Mouse (Mus musculus): ENCODE measurements around the gene Prdm16. TPM values are rescaled to one million over a fixed set of nuclear protein-coding genes. Genes with fewer than 3 reads are reported as not detected.
A peak's percentile ranks its signal among the peaks of the same experiment; 100 is the strongest.

The Prdm16 gene
- polyA plus RNA-seq, 1 experiment from 2014 or later, result 12.5 TPM

DNA sequence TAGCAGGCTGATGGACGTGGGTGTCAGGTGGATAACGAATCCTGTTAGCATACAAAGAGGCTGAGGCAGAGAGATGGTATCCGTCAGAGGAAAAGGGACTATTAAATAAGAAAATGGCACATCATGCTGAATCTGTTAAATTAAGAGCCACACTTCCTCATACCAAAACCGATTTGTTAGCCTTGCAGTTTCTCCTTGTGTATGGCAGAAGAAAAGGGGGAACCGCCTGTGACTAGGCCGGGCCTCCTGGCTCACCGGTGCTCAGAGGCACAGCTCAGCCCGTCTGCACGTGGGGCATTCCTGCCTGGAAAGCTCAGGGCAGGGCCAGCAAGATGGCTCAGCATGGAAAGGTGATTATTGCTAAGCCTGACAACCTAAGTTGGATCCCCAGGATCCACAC, 171.6 kb downstream of the Prdm16 start:
- Histone ChIP-seq H3K9me3 (replicated peaks) (no peaks in the 10 kb centered on the region), H3K4me3 (no peak overlapping the region), H3K4me1 (peaks cover 36% of the 10 kb centered on the region), H3K27me3 (ENCODE audit: low read depth, poor library complexity, severe bottlenecking) (peaks cover 100% of the 10 kb centered on the region), H3K36me3 (no peaks in the 10 kb centered on the region), H3K27ac (replicated peaks) (no peak overlapping the region)
- WGBS, result 68% methylated on average over 9 of the region's 9 CpGs
- no peak for DNase-seq (ENCODE audit: low spot score)

DNA sequence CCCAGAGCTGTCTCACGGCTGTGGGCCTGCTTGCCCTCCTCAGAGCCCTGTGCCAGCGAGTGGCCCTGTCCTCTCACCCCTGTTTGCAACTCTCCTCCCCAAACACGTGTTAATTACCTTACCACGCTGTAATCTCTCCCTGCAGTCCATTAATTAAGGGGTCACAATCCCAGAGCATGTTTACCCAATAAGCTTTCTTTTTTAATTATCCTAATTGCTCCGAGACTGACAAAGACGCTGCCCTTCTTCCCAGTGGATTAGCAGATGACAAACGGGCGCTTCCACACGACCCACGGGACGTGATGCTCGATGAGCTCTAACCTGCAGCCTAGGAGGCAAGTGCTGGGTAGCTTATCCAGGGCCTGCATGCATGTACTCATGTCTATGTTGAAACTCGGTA, 176.7 kb downstream of the Prdm16 start:
- H3K9me3 ChIP-seq (replicated peaks), result no peaks in the 10 kb centered on the region
- no peak overlapping the region for H3K4me3 ChIP-seq
- H3K27me3 ChIP-seq (ENCODE audit: low read depth, poor library complexity, severe bottlenecking), result peaks cover 100% of the 10 kb centered on the region
- no peak overlapping the region for H3K27ac ChIP-seq (replicated peaks)
- H3K36me3 ChIP-seq, result no peaks in the 10 kb centered on the region
- 67% methylated on average over 13 of the region's 13 CpGs for WGBS
- DNase-seq (ENCODE audit: low spot score), result no peak
- H3K4me1 ChIP-seq, result peaks cover 40% of the 10 kb centered on the region

DNA sequence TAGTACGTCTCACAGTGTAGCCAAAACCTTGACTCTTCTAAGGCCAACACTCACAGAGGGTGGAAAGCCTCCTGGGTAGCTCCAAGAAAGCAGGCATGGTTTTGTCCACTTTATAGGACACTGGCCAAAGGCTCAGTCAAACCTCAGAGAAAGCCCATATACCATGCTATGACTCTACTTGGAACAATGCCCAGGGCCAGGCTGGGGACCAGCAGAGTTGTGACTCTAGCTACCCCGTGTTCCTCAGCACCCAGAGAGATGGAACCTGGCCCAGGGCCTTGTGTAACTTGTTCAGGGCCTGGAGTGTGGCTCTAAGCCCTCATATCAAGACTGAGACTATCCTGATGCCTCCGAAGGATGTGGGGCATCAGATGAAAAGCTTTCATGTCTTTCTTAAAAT, 178.9 kb downstream of the Prdm16 start:
- no peak for DNase-seq (ENCODE audit: low spot score)
- WGBS, result 88% methylated on average over 3 of the region's 3 CpGs
- H3K9me3 ChIP-seq (replicated peaks), result no peaks in the 10 kb centered on the region
- H3K4me1 ChIP-seq, result peaks cover 24% of the 10 kb centered on the region
- no peak overlapping the region for H3K4me3 ChIP-seq
- peaks cover 100% of the 10 kb centered on the region for H3K27me3 ChIP-seq (ENCODE audit: low read depth, poor library complexity, severe bottlenecking)
- no peaks in the 10 kb centered on the region for H3K36me3 ChIP-seq
- no peak overlapping the region for H3K27ac ChIP-seq (replicated peaks)

DNA sequence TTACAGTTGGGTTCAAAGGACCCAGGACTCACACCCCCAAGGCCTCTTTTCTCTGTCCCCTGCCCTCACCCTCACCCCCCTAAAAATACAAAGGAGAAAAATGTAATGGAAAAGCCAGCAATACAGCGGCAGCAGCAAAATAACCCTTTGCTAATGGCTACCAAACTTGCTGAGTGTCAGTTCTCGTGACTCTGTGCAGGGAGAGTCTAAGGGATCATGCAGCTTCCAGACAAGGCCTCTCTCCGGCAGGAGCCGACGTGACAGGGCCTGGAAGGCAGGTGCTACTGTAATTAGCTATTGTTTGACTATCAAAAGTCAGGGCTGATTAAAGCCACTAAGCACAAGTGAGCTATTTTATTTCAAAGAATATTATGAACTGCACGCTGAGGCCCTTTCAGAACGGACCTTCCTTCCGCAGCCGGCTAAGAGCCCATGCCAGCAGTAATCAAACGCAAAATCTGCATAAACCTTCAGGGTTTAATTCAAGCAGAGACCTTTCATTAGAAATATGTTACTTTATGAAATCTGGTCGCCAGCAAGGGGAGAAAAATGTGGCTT, 180.3 kb downstream of the Prdm16 start:
- 63% methylated on average over 11 of the region's 11 CpGs for WGBS
- DNase-seq (ENCODE audit: low spot score), result no peak
- H3K4me3 ChIP-seq, result no peak overlapping the region
- H3K9me3 ChIP-seq (replicated peaks), result no peaks in the 10 kb centered on the region
- no peaks in the 10 kb centered on the region for H3K36me3 ChIP-seq
- no peak overlapping the region for H3K27ac ChIP-seq (replicated peaks)
- H3K27me3 ChIP-seq (ENCODE audit: low read depth, poor library complexity, severe bottlenecking), result peaks cover 100% of the 10 kb centered on the region
- peaks cover 12% of the 10 kb centered on the region; the same call in 1 of the 2 replicates for H3K4me1 ChIP-seq

DNA sequence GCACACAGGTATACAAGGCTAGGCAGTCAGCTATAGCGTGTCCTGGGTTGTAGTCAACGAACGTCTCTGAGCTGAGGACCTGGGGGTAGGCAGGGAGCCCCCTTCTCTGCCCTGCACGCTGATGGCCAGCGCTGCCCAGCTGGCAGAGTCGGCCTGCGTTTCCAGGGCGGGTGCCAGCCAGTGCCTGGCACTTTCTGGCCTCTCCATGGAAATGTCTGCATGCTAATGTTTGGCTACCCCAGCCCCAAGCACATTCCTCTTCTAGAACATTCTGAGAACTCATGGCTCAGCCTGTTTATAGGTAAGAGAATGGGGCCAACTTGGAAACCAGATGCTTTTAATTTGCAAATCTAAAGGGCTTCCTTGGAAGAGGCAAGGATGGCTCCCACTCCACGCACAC, 186.2 kb downstream of the Prdm16 start:
- H3K27ac ChIP-seq (replicated peaks), result no peak overlapping the region
- peaks cover 100% of the 10 kb centered on the region for H3K27me3 ChIP-seq (ENCODE audit: low read depth, poor library complexity, severe bottlenecking)
- H3K4me1 ChIP-seq, result peaks cover 25% of the 10 kb centered on the region
- WGBS, result 91% methylated on average over 9 of the region's 9 CpGs
- no peak for DNase-seq (ENCODE audit: low spot score)
- no peak overlapping the region for H3K4me3 ChIP-seq
- H3K9me3 ChIP-seq (replicated peaks), result no peaks in the 10 kb centered on the region
- H3K36me3 ChIP-seq, result no peaks in the 10 kb centered on the region

DNA sequence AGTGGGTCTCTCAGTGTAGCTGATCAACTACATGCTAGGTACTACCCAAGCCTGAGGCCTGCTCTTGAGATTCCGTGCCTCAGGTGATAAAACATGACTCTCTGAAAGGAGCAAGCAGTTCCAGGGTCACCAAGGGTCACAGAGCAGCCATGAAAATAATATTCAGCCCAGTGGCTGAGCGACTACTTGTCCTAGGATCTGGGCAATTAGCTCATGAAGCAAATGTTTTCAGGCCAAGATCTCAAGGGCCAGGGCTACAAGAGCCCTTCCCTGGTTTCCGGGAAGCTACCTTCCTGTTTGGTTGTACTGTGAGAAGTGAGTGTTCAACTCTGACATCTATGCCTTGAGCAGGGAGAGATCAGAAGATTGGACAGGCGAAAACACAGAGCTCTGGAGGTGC, 186.6 kb downstream of the Prdm16 start:
- WGBS, result 83% methylated on average over 4 of the region's 4 CpGs
- no peak for DNase-seq (ENCODE audit: low spot score)
- peaks cover 100% of the 10 kb centered on the region for H3K27me3 ChIP-seq (ENCODE audit: low read depth, poor library complexity, severe bottlenecking)
- H3K9me3 ChIP-seq (replicated peaks), result no peaks in the 10 kb centered on the region
- H3K4me1 ChIP-seq, result peaks cover 25% of the 10 kb centered on the region
- no peaks in the 10 kb centered on the region for H3K36me3 ChIP-seq
- no peak overlapping the region for H3K4me3 ChIP-seq
- H3K27ac ChIP-seq (replicated peaks), result no peak overlapping the region

DNA sequence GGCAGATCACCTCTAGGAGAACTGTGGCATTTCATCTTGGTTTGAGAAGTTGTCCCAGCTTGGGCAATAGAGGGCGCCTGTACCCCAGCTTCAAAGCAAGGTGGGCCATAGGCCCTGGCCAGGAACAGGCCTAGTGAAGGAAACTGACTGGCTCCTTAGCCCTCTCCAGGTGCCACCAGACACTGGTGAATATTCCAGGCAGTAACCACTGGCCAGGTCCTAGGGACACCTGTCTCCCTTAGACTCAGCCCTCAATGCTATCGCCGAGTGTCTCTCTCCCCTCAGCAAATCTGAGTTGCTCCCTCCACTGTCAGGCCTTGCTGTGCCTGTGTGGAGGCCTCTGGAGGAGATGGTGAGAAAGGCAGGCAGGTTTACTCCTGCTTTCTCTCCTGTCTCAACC, 187.3 kb downstream of the Prdm16 start:
- Histone ChIP-seq H3K27ac (replicated peaks) (no peak overlapping the region), H3K9me3 (replicated peaks) (no peaks in the 10 kb centered on the region), H3K4me3 (no peak overlapping the region), H3K36me3 (no peaks in the 10 kb centered on the region), H3K4me1 (peaks cover 30% of the 10 kb centered on the region), H3K27me3 (ENCODE audit: low read depth, poor library complexity, severe bottlenecking) (peaks cover 100% of the 10 kb centered on the region)
- peak; percentile 61 for DNase-seq (ENCODE audit: low spot score)
- 15% methylated on average over 3 of the region's 3 CpGs for WGBS

DNA sequence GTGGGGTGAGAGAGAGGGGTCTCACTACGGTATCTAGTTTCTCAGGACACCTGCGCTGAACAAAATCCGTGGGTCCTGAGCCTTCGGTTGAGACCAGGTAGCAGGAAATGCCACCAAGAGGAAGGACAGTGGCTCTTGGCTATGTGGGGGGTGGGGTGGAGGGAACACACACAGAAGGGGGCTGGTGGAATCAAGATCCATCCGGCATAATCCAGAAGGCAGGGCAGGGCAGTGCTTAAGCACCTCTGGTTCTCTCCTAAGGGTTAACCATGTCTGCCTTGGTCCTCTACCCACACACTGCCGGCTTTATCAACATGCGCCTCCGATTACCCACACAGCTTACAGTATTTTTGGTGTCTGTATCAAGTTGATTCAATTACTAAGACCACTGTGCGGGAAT, 191.0 kb downstream of the Prdm16 start:
- 75% methylated on average over 9 of the region's 9 CpGs for WGBS
- no peaks in the 10 kb centered on the region for H3K9me3 ChIP-seq (replicated peaks)
- H3K27me3 ChIP-seq (ENCODE audit: low read depth, poor library complexity, severe bottlenecking), result peaks cover 100% of the 10 kb centered on the region
- H3K4me3 ChIP-seq, result no peak overlapping the region
- DNase-seq (ENCODE audit: low spot score), result no peak
- peaks cover 51% of the 10 kb centered on the region for H3K4me1 ChIP-seq
- H3K36me3 ChIP-seq, result no peaks in the 10 kb centered on the region
- no peak overlapping the region for H3K27ac ChIP-seq (replicated peaks)

DNA sequence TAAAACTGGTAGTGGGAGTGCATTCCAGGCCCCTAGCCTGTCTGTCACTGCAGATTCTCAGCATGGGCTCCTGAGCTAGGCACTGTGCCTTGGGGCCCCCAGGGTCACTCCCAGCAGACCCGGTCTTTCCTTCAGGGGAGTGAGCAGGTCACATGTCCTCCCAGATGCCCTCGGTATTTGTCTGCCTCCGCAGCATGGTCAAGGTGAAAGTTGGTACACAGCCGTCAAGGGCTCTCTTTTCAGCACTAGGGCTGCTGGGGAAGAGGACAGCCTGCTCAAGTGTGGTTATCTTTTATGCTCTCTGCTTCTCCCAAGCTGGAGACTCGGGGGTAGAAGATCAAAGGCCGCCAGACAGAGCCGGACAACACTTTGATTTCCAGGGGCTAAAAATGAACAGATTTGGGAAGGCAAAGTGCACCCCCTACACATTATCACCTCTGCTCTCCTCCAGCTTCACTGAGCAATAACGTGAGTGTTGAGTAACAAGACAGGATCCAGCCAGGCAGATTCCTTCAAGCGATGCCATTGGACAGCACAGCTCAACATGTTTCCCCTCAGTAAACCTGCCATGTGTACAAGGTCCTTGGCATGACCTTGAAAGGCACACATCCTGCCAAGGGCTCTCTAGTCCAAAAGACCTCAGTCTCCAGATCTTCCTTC, 193.9 kb downstream of the Prdm16 start:
- H3K9me3 ChIP-seq (replicated peaks), result no peaks in the 10 kb centered on the region
- 63% methylated on average over 9 of the region's 9 CpGs for WGBS
- no peaks in the 10 kb centered on the region for H3K36me3 ChIP-seq
- DNase-seq (ENCODE audit: low spot score), result no peak
- H3K27ac ChIP-seq (replicated peaks), result no peak overlapping the region
- H3K27me3 ChIP-seq (ENCODE audit: low read depth, poor library complexity, severe bottlenecking), result peaks cover 94% of the 10 kb centered on the region
- no peak overlapping the region for H3K4me3 ChIP-seq
- H3K4me1 ChIP-seq, result peaks cover 48% of the 10 kb centered on the region

DNA sequence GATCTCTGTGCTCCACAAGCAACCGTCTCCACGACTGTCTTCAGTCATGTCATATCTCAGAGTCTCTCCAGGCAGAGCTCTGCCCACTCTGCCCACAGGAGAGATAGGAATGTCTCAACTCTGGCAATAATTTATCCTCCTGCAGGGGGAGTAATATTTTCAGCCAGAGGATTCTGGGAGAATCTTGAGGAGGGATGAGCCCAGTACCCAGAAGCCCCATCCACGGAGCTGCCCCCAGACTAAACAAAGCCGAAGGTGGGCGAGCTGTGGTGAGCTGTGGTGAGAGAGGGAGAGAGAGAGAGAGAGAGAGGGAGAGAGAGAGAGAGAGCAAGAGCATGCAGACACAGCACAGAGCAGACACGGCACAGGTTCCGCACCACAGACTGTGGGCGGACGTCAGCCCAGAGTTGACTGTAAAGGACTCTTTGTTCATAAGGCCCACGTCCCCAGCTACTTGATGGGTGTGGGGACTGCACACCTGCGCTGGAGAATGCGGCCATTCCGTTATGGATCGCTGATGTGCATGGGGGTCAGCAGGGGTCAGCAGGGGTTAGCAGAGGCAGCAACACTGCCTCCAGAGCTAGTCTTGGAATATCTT, 197.1 kb downstream of the Prdm16 start:
- no peak for DNase-seq (ENCODE audit: low spot score)
- H3K4me1 ChIP-seq, result peaks cover 29% of the 10 kb centered on the region
- no peak overlapping the region for H3K4me3 ChIP-seq
- 0 out of 2 replicates have a peak overlapping the region, but pooled peaks have one; percentile 13 for H3K27ac ChIP-seq (replicated peaks)
- H3K27me3 ChIP-seq (ENCODE audit: low read depth, poor library complexity, severe bottlenecking), result peaks cover 62% of the 10 kb centered on the region
- H3K9me3 ChIP-seq (replicated peaks), result no peaks in the 10 kb centered on the region
- WGBS, result 84% methylated on average over 14 of the region's 14 CpGs
- no peaks in the 10 kb centered on the region for H3K36me3 ChIP-seq

DNA sequence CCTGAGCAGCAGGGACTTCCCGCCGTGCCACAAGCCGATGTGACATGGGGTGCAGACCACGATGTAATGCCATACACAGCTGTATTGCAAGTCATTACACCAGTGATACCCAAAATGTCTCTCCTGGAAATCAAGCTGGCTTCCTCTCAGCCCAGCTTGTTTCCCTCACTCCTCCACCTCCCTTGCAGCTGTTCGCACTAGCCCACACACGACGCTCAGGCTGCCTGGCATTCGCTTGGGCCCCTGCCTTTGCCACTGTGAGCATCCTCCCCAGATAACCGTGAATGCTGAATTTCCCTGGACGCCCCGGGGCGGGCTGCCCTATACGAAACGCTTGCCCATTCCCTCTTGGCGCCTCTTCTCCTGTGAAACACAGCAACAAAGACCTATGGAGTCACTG, 198.1 kb downstream of the Prdm16 start:
- no peaks in the 10 kb centered on the region for H3K36me3 ChIP-seq
- no peak overlapping the region for H3K27ac ChIP-seq (replicated peaks)
- H3K4me3 ChIP-seq, result no peak overlapping the region
- peaks cover 22% of the 10 kb centered on the region for H3K4me1 ChIP-seq
- WGBS, result 84% methylated on average over 15 of the region's 15 CpGs
- H3K27me3 ChIP-seq (ENCODE audit: low read depth, poor library complexity, severe bottlenecking), result peaks cover 53% of the 10 kb centered on the region
- H3K9me3 ChIP-seq (replicated peaks), result no peaks in the 10 kb centered on the region
- DNase-seq (ENCODE audit: low spot score), result no peak

DNA sequence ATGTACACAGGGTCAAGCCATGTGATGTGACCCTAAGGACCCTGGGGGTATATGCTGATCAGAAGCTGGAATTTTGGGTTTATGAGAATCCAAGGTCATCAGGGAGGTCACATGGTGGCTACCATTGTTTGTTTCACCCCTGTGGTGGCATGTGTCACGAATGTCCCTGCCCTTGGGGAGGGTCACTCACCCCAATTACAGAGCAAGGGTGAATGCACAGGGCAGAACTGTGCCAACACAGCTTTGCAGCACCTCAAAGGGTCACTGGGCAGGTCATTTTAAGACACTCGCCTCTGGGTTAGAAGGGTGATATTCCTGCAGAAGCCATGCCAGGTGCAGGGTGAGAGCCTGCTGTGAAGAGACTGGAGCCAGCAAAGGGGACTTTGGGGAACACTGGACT, 206.9 kb downstream of the Prdm16 start:
- DNase-seq (ENCODE audit: low spot score), result no peak
- Histone ChIP-seq H3K27ac (replicated peaks) (no peak overlapping the region), H3K27me3 (ENCODE audit: low read depth, poor library complexity, severe bottlenecking) (peaks cover 30% of the 10 kb centered on the region), H3K9me3 (replicated peaks) (no peaks in the 10 kb centered on the region), H3K36me3 (no peaks in the 10 kb centered on the region), H3K4me3 (no peak overlapping the region), H3K4me1 (peaks cover 15% of the 10 kb centered on the region)
- WGBS, result 70% methylated on average over 2 of the region's 2 CpGs

DNA sequence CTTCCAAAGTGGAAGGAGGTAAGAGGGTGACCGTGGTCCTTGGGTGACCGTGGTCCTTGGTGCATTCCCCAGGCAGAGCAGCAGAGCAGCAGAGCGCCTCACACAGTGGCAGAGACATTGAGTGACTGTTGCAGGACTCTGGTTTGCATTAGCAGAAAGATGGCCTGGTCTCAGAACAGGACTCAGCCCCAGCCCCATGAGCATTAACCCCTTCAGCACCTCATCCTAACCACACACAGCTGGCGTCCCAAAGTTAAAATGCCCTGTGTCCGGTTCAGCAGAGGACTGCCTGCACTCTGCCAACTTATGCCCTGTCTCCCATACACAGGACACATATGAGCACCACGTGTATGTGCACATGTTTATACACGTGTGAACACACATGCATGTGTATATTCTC, 209.8 kb downstream of the Prdm16 start:
- DNase-seq (ENCODE audit: low spot score), result no peak
- WGBS, result 80% methylated on average over 7 of the region's 7 CpGs
- H3K4me3 ChIP-seq, result no peak overlapping the region
- no peaks in the 10 kb centered on the region for H3K36me3 ChIP-seq
- H3K4me1 ChIP-seq, result peaks cover 43% of the 10 kb centered on the region
- H3K27ac ChIP-seq (replicated peaks), result no peak overlapping the region
- no peaks in the 10 kb centered on the region for H3K9me3 ChIP-seq (replicated peaks)
- peaks cover 55% of the 10 kb centered on the region for H3K27me3 ChIP-seq (ENCODE audit: low read depth, poor library complexity, severe bottlenecking)

Measured in midbrain, embryonic 10.5 days (tissue).